Mouse (Mus musculus) midbrain, embryonic 13.5 days (tissue): Measurements from ENCODE around the gene Smoc1. TPM values are rescaled to one million over a fixed set of nuclear protein-coding genes. Genes with fewer than 3 reads are reported as not detected.

ENCODE experiments used
- ATAC-seq: fragments of 200-750 bp; cut with Nextera tagmentation; 2 replicates; pipeline ENCODE4 v1.8.0; 2017; ENCODE audit warnings: mild to moderate bottlenecking, moderate TSS enrichment, moderate library complexity
- H3K27ac ChIP-seq: fragments of 300-500 bp; sonication (generic); 2 replicates; pipeline ENCODE4 v1.5.1; 2015; ENCODE audit warnings: inconsistent platforms, mild to moderate bottlenecking, moderate library complexity
- H3K27me3 ChIP-seq: fragments of 300-500 bp; sonication (generic); 2 replicates; pipeline ENCODE4 v1.6.1; 2015; ENCODE audit warnings: mild to moderate bottlenecking, inconsistent platforms
- H3K36me3 ChIP-seq: fragments of 300-500 bp; sonication (generic); 2 replicates; pipeline ENCODE4 v1.6.1; 2015; ENCODE audit warnings: mild to moderate bottlenecking, inconsistent platforms
- H3K4me1 ChIP-seq: fragments of 300-500 bp; sonication (generic); replicated peaks from 2 replicates; pipeline ENCODE4 v1.6.1; 2015; ENCODE audit warnings: inconsistent platforms
- H3K4me2 ChIP-seq: fragments of 300-500 bp; sonication (generic); replicated peaks from 2 replicates; pipeline ENCODE4 v1.6.1; 2015; ENCODE audit warnings: moderate library complexity, mild to moderate bottlenecking, inconsistent platforms
- H3K4me3 ChIP-seq: fragments of 300-500 bp; sonication (generic); replicated peaks from 2 replicates; pipeline ENCODE4 v1.5.1; 2015; ENCODE audit warnings: mild to moderate bottlenecking, inconsistent platforms
- H3K9ac ChIP-seq: fragments of 300-500 bp; sonication (generic); replicated peaks from 2 replicates; pipeline ENCODE4 v1.6.1; 2015; ENCODE audit warnings: mild to moderate bottlenecking, inconsistent platforms
- H3K9me3 ChIP-seq: fragments of 300-500 bp; sonication (generic); 2 replicates; pipeline ENCODE4 v1.6.1; 2016; ENCODE audit warnings: mild to moderate bottlenecking, inconsistent platforms
- WGBS: fragments of 180-500 bp; shearing (Covaris S2); methylation state at CpG from one replicate; pipeline ENCODE4 v1.1.7; 2015; 5-methylcytosine and 5-hydroxymethylcytosine counted together
- polyA plus RNA-seq: library from polyadenylated mRNA; unstranded; fragments of >200 nt; fragmentation: Nextera tagmentation; extraction: Ambion mirVana; gene quantifications from 2 replicates; pipeline ENCODE4 v1.2.1, GENCODE M21; 2015

Gene Smoc1
- 17.7 and 20.3 TPM in 2 replicates for polyA plus RNA-seq

DNA sequence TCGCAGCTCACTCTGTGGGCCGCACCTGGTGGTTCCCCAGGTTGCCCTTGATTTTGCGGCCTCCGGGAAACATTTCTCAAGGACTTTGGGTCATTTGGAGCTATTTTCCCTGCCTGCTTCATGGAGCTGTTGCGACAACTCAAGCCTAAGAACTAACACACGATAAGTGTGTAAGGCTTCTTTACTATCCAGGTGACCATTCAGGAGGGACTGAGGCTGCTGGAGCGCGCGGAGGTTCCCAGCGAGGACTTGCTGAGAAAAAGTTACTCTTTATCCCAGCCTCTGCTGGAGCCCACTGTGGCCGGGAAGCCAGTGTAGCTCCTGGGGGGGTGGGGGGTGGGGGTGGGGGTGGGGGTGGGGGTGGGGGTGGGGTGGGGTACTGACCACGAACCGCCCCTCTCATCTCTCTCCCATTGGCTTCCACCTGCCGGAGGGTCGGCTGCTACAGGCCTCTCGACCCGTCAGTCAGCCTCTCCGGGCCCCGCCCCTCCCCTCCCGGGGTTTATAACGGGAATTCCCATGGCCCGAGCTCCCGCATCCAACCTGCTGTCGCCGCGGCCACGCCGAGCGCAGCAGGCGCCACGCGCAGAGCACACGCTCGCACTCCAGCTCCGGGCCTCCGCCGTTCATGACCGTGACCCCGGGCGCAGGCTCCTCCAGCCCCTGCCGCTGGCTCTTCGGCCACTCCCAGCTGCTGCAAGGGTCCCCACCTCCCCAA lies at the start of gene Smoc1:
Gene Smoc1, plus strand, starts transcription at position 532 of the 718 bp plus-strand sequence.
- Histone ChIP-seq H3K4me2 (peak within 1 kb of the TSS; percentile 94), H3K36me3 (no peaks in the 10 kb centered on the region), H3K9ac (peak within 1 kb of the TSS; percentile 75), H3K27ac (0 out of 2 replicates have a peak within 1 kb of the TSS, but pooled peaks have one; percentile 2), H3K4me3 (peak within 1 kb of the TSS; percentile 73), H3K27me3 (peaks cover 29% of the 10 kb centered on the region), H3K4me1 (peaks cover 35% of the 10 kb centered on the region), H3K9me3 (no peaks in the 10 kb centered on the region)
- ATAC-seq, result peak; percentile 96
- 4% methylated on average over 39 of the region's 42 CpGs for WGBS

DNA sequence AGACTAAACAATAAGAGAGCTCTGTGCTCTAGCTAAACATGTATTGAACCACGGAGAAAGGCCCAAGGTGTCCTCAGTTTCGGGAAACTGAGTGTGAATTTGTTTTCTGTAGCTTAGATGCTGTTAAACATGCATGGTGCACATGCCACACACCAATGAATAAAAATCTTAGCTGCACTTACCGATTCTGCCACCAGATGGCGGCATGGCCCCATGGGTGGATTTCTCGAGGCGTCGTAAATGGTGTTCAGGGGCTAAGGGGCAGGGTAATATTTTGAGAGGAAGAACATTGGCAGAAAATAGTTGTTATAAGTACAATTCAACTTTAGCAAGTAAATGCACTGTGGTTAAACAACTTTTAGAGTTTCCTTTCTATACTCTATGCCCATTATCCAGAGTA lies 44.3 kb upstream of the Smoc1 start:
- no peak overlapping the region for H3K9ac ChIP-seq
- no peak overlapping the region for H3K27ac ChIP-seq
- ATAC-seq, result no peak
- whole genome bisulfite sequencing, result 3% methylated on average over 7 of the region's 7 CpGs
- no peak overlapping the region for H3K4me2 ChIP-seq
- H3K4me1 ChIP-seq, result no peaks in the 10 kb centered on the region
- H3K9me3 ChIP-seq, result 0 out of 2 replicates have a peak, but pooled peaks cover 2% of the 10 kb centered on the region
- H3K36me3 ChIP-seq, result no peaks in the 10 kb centered on the region
- H3K4me3 ChIP-seq, result no peak overlapping the region
- H3K27me3 ChIP-seq, result no peaks in the 10 kb centered on the region

DNA sequence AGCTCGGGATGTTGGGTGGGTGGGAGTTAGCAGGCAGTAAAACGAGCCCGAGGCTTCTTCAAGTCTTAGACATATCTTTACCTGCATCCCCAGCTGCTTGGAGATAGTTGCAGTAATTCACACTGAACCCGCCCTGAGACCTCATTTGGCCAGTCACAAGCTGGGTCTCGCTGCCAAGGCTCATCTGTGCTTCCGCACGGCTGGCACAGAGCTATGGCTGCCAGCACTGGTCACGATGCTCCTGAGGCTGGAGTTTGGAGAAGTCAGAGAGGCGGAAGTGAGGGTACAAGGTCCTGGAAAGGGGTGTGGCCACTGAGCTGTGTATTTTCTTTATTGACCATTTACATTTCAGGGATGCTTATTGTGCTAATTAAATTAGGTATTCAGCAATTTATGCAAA lies 42.9 kb upstream of the Smoc1 start:
- Histone ChIP-seq H3K4me2 (no peak overlapping the region), H3K9ac (no peak overlapping the region), H3K36me3 (no peaks in the 10 kb centered on the region), H3K4me3 (no peak overlapping the region), H3K9me3 (peaks cover 2% of the 10 kb centered on the region; the same call in 1 of the 2 replicates), H3K27me3 (no peaks in the 10 kb centered on the region), H3K27ac (no peak overlapping the region), H3K4me1 (no peaks in the 10 kb centered on the region)
- ATAC-seq, result no peak
- 83% methylated on average over 9 of the region's 9 CpGs for WGBS

DNA sequence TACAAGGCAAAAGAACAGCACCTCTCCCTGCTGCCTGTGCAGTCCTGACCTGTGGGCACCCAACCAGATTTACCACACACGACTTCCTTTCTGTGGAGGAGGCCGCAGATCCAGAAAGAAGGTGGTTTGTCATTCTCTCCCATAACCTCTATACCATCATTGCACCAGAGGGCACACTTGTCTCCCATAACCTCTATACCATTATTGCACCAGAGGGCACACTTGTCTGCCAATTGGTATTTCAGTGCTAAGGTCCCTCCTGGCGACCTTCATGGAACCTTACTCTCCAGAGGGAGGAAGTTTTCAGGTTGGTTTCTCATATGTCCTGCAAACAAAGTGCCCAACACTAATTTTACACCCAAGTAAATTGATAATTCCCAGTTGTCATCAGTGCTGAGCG lies 40.0 kb upstream of the Smoc1 start:
- Histone ChIP-seq H3K27ac (no peak overlapping the region), H3K9me3 (peaks cover 2% of the 10 kb centered on the region; the same call in 1 of the 2 replicates), H3K4me2 (no peak overlapping the region), H3K4me3 (no peak overlapping the region), H3K4me1 (peaks cover 6% of the 10 kb centered on the region), H3K36me3 (no peaks in the 10 kb centered on the region), H3K9ac (no peak overlapping the region), H3K27me3 (no peaks in the 10 kb centered on the region)
- WGBS, result 88% methylated on average over 4 of the region's 4 CpGs
- ATAC-seq, result no peak

DNA sequence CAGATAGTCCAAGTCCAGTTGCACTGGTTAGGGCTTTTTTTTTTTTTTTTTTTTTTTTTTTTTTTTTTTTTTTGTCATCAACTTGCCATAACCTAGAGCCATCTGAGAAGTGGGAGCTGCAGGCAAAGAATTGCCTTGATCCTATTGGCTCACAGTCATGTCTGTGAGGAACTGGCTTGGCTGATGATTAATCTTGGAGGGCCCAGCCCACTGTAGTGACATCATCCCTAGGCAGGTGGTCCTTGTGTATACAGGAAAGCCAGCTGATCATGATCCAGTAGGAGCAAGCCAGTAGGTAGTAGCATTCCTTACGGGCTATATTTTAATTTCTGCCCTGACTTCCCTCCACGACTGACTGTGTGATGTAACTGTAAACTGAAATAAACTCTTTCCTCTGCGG lies 38.3 kb upstream of the Smoc1 start:
- Histone ChIP-seq H3K4me1 (peaks cover 6% of the 10 kb centered on the region), H3K27me3 (no peaks in the 10 kb centered on the region), H3K9ac (no peak overlapping the region), H3K4me2 (no peak overlapping the region), H3K9me3 (peaks cover 2% of the 10 kb centered on the region; the same call in 1 of the 2 replicates), H3K4me3 (no peak overlapping the region), H3K27ac (no peak overlapping the region), H3K36me3 (no peaks in the 10 kb centered on the region)
- ATAC-seq, result no peak
- WGBS, result 87% methylated on average over 3 of the region's 3 CpGs

DNA sequence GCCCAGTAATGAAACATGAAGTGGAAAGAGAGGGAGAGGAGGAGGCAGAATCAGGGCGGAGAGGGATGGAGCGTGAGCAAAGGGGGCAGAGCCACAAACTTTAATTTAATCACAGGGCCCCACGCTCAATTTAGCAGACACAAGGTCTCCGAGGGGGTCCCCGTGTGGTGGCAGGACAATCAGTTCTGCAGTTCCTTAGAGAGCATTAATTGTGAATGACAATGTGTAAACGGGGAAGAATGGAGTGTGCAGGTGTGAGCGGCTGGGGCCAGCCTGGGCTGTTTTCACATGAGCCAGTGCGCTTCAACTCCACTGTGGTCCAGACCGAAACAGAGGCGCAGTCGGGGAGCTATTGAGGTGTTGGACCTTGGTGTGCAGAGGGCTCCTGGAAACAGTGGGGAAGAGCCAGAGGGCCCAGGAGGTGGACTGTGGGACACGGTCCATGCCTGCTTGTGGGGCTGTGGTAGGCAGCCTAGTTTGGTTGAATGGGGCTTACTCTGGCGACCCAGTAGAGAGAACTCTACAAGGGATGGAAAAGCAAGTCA lies 35.6 kb upstream of the Smoc1 start:
- Histone ChIP-seq H3K4me3 (no peak overlapping the region), H3K9ac (no peak overlapping the region), H3K27me3 (no peaks in the 10 kb centered on the region), H3K36me3 (no peaks in the 10 kb centered on the region), H3K4me2 (no peak overlapping the region), H3K27ac (no peak overlapping the region), H3K9me3 (peaks cover 2% of the 10 kb centered on the region; the same call in 1 of the 2 replicates), H3K4me1 (peaks cover 6% of the 10 kb centered on the region)
- ATAC-seq, result no peak
- 49% methylated on average over 13 of the region's 13 CpGs for WGBS

DNA sequence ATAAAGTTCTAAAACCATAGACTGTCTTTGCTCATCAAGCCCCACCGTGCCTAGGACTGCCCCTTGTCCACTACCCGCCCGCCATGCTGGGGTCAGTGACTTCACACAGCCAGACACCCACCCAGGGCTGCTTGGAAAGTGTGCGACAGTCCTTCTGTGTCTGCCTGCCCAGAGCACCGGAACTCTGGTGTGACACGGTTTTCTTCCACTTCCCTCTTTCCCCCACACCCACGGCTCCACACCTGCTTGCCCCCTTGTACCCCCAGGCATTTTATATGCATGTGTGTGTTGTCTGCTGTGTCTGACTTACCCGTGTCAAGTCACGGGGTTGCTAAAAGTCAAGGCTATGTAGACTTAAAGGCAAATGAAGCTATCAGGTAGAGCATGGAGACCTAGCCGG lies 34.8 kb upstream of the Smoc1 start:
- Histone ChIP-seq H3K4me3 (no peak overlapping the region), H3K36me3 (no peaks in the 10 kb centered on the region), H3K4me2 (no peak overlapping the region), H3K27me3 (no peaks in the 10 kb centered on the region), H3K4me1 (peaks cover 6% of the 10 kb centered on the region), H3K27ac (no peak overlapping the region), H3K9ac (no peak overlapping the region), H3K9me3 (no peaks in the 10 kb centered on the region; the same call in 1 of the 2 replicates)
- WGBS, result 92% methylated on average over 10 of the region's 10 CpGs
- ATAC-seq, result no peak

DNA sequence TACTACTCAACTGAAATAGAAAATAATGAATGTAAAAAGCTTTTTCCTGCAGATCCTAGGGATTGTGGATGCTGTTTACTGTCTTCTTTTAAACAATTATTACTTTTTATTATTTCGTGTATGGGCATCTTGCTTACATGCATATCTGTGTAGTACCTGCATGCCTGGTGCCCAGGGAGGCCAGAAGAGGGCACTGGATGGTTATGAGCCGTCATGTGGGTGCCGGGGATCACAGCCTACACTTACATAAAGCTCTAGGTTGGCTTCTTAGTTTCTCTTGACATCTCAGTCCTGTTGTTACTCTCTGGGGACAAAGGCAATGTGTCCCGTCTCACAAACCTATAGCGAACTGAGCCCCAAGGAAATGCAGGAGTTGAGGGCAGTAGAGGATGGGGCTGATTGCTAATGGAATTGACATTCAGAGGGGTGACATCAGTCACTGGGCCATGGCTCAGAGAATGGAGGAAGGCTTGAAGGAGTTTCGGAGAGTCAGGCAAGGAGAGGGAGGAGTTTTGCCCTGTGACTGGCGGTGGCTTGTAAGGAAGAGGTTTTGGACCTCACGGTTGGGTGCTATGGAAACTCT lies 34.0 kb upstream of the Smoc1 start:
- Histone ChIP-seq H3K36me3 (no peaks in the 10 kb centered on the region), H3K9me3 (no peaks in the 10 kb centered on the region; the same call in 1 of the 2 replicates), H3K9ac (no peak overlapping the region), H3K4me3 (no peak overlapping the region), H3K27me3 (no peaks in the 10 kb centered on the region), H3K27ac (no peak overlapping the region), H3K4me2 (no peak overlapping the region), H3K4me1 (peaks cover 6% of the 10 kb centered on the region)
- WGBS, result 85% methylated on average over 8 of the region's 8 CpGs
- ATAC-seq, result no peak

DNA sequence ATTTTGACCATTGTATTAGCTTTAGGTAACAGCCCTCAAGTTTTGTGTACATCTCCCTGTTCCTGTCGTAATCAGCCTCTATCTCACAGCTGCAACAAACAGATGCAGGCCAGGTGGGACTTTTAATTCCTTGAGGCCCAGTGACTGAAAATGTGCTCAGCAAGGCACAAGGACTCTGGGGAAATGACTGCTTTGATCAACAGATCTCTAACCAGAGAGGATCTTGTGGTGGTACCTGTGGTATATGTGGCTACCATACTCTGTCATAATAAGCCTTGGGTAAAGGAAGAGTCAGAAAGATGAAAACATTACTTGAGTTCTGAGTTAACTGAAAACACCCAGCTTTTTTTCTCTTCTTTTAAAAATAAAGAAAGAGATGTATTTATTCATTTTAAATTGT lies 32.8 kb upstream of the Smoc1 start:
- H3K9me3 ChIP-seq, result no peaks in the 10 kb centered on the region
- ATAC-seq, result no peak
- peaks cover 11% of the 10 kb centered on the region for H3K4me1 ChIP-seq
- 88% methylated on average over 1 of the region's 1 CpGs for WGBS
- H3K36me3 ChIP-seq, result no peaks in the 10 kb centered on the region
- H3K4me2 ChIP-seq, result no peak overlapping the region
- H3K4me3 ChIP-seq, result no peak overlapping the region
- no peaks in the 10 kb centered on the region for H3K27me3 ChIP-seq
- H3K27ac ChIP-seq, result no peak overlapping the region
- no peak overlapping the region for H3K9ac ChIP-seq

DNA sequence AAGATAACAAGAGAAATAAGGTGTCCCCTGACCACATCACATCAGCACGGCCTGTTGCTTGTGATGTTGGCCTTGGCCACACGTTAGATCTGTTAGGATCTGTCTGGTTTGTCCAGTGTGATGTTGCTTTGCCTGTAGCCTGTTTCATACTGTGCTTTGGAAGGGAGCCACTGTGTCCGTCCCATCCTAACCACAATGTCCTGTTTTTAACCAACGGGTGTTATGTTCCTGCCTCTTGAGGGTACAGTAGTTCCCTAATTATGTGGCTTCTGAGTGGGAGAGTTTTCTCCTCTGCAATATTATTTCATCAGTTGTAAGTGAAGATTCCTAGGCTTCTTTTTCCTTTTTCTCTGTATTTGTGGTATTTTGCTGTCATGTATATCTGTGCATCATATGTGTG lies 31.3 kb upstream of the Smoc1 start:
- no peak overlapping the region for H3K9ac ChIP-seq
- H3K4me3 ChIP-seq, result no peak overlapping the region
- WGBS, result 90% methylated on average over 4 of the region's 4 CpGs
- no peaks in the 10 kb centered on the region for H3K36me3 ChIP-seq
- H3K27me3 ChIP-seq, result no peaks in the 10 kb centered on the region
- ATAC-seq, result no peak
- H3K27ac ChIP-seq, result no peak overlapping the region
- peaks cover 25% of the 10 kb centered on the region for H3K4me1 ChIP-seq
- H3K4me2 ChIP-seq, result no peak overlapping the region
- no peaks in the 10 kb centered on the region for H3K9me3 ChIP-seq

DNA sequence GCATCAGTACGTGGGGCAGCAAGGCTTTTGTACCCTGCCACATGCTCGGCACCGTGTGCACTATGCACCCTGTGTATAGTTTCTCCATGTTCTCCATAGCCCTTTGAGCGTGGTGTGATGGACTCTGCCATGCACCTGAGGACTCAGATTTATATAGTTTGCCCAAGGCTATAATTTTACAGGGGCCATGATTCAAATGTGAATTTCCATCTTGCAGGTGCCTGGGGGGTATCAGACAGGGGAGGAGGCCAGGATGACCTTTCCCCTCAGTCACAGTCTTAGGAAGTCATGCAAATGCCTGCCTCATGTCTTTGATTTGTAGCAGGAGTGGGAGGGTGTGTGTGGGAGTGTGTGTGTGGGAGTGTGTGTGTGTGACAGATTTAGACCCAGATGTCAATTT lies 29.0 kb upstream of the Smoc1 start:
- peaks cover 23% of the 10 kb centered on the region for H3K4me1 ChIP-seq
- H3K9ac ChIP-seq, result no peak overlapping the region
- no peaks in the 10 kb centered on the region for H3K27me3 ChIP-seq
- 66% methylated on average over 4 of the region's 4 CpGs for WGBS
- ATAC-seq, result no peak
- H3K27ac ChIP-seq, result no peak overlapping the region
- H3K36me3 ChIP-seq, result no peaks in the 10 kb centered on the region
- H3K4me3 ChIP-seq, result no peak overlapping the region
- H3K9me3 ChIP-seq, result no peaks in the 10 kb centered on the region
- H3K4me2 ChIP-seq, result no peak overlapping the region

DNA sequence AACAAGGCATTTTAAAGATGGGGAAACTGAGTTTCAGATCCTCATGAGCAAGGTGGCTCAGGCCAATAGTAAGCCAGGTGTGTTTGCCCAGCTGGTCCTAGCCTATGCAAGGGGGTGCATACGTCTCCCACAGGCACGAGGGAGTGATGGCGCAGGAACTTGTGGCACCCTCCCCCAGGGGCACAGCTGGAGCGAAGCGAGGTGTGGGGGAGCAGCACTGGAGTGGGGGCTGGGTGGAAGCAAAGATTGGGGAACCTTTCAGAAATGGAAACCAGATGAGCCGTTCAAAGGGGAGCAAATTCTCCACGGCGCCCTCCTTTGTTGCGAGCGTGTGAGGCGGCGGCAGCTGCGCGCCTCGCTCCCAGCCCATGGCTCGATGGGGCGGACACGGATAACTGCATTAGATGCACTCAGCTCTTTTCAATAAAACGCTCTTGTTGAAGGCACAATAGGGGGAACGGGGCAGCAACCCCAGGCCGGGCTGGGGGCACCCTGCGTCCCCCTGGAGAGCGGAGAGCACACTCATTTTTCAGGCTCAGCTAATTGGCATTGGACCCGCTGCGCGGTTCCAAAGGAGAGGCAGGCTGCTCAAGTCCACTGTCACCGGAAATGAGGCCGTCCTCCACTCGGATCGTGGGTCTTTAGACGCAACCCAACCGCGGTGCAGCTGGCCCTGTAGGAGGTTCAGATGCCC lies 27.9 kb upstream of the Smoc1 start:
- H3K36me3 ChIP-seq, result no peaks in the 10 kb centered on the region
- peak; percentile 94 for ATAC-seq
- peak overlapping the region; percentile 31 for H3K4me3 ChIP-seq
- H3K9ac ChIP-seq, result peak overlapping the region; percentile 44; the same call in 1 of the 2 replicates
- under 1% methylated on average over 33 of the region's 33 CpGs for WGBS
- H3K4me1 ChIP-seq, result peaks cover 29% of the 10 kb centered on the region
- peak overlapping the region; percentile 50 for H3K4me2 ChIP-seq
- H3K27ac ChIP-seq, result peak overlapping the region; percentile 71
- no peaks in the 10 kb centered on the region for H3K9me3 ChIP-seq
- no peaks in the 10 kb centered on the region for H3K27me3 ChIP-seq
